Mouse (Mus musculus): ENCODE measurements around the gene Fbxo22.
A peak's percentile ranks its signal among the peaks of the same experiment; 100 is the strongest.
"Not testable (repeated sequence)": the region's sequence is repeated elsewhere in the genome, so short reads cannot be mapped to it uniquely, and the experiment has no call there.

Gene Fbxo22

GRCm38 (mm10) chr9:55236235-55237165 is 27.8 kb downstream of the Fbxo22 start:
- no peak for DNase-seq (ENCODE audit: low spot score in 2 of 2)

GRCm38 (mm10) chr9:55240852-55241251 is 32.1 kb downstream of the Fbxo22 start:
- DNase-seq (ENCODE audit: low spot score in 2 of 2): no peak

GRCm38 (mm10) chr9:55241863-55242685 is 33.3 kb downstream of the Fbxo22 start:
- DNase-seq (ENCODE audit: low spot score in 2 of 2): no peak

GRCm38 (mm10) chr9:55243280-55243679 is 34.6 kb downstream of the Fbxo22 start:
- no peak for DNase-seq (ENCODE audit: low spot score in 2 of 2)

- DNase-seq (ENCODE audit: low spot score in 2 of 2): no peak
Observed at GRCm38 (mm10) chr9:55244079-55244478, 35.4 kb downstream of the Fbxo22 start.

- DNase-seq (ENCODE audit: low spot score in 2 of 2): not testable (repeated sequence)
Observed at GRCm38 (mm10) chr9:55245057-55245750, 36.5 kb downstream of the Fbxo22 start.

- no peak for DNase-seq (ENCODE audit: low spot score in 2 of 2)
Observed at GRCm38 (mm10) chr9:55246440-55246839, 37.7 kb downstream of the Fbxo22 start.

GRCm38 (mm10) chr9:55246918-55247317 is 38.2 kb downstream of the Fbxo22 start:
- DNase-seq (ENCODE audit: low spot score in 2 of 2): no peak

GRCm38 (mm10) chr9:55248465-55248864 is 39.7 kb downstream of the Fbxo22 start:
- DNase-seq (ENCODE audit: low spot score in 2 of 2): no peak

GRCm38 (mm10) chr9:55250595-55251247 is 42.0 kb downstream of the Fbxo22 start:
- DNase-seq (ENCODE audit: low spot score in 2 of 2): no peak

GRCm38 (mm10) chr9:55252097-55252496 is 43.4 kb downstream of the Fbxo22 start:
- DNase-seq (ENCODE audit: low spot score in 2 of 2): not testable (repeated sequence)

GRCm38 (mm10) chr9:55253849-55254248 is 45.1 kb downstream of the Fbxo22 start:
- no peak for DNase-seq (ENCODE audit: low spot score in 2 of 2)

GRCm38 (mm10) chr9:55255056-55255455 is 46.3 kb downstream of the Fbxo22 start:
- DNase-seq (ENCODE audit: low spot score in 2 of 2): no peak

GRCm38 (mm10) chr9:55255604-55256003 is 46.9 kb downstream of the Fbxo22 start:
- DNase-seq (ENCODE audit: low spot score in 2 of 2): no peak

- no peak for DNase-seq (ENCODE audit: low spot score in 2 of 2)
Observed at GRCm38 (mm10) chr9:55257105-55257504, 48.4 kb downstream of the Fbxo22 start.

- DNase-seq (ENCODE audit: low spot score in 2 of 2): no peak
Observed at GRCm38 (mm10) chr9:55259741-55260140, 51.0 kb downstream of the Fbxo22 start.

GRCm38 (mm10) chr9:55264356-55265302 is 55.9 kb downstream of the Fbxo22 start:
- no peak for DNase-seq (ENCODE audit: low spot score in 2 of 2)

GRCm38 (mm10) chr9:55271960-55272560 is 63.3 kb downstream of the Fbxo22 start:
- no peak for DNase-seq (ENCODE audit: low spot score in 2 of 2)

GRCm38 (mm10) chr9:55273906-55274305 is 65.2 kb downstream of the Fbxo22 start:
- DNase-seq (ENCODE audit: low spot score in 2 of 2): peak; percentile 5 to 24

All from frontal cortex, postnatal 36 days (tissue).